ENCODE assay signal across 9 mouse cellular contexts in the genomic region with DNA sequence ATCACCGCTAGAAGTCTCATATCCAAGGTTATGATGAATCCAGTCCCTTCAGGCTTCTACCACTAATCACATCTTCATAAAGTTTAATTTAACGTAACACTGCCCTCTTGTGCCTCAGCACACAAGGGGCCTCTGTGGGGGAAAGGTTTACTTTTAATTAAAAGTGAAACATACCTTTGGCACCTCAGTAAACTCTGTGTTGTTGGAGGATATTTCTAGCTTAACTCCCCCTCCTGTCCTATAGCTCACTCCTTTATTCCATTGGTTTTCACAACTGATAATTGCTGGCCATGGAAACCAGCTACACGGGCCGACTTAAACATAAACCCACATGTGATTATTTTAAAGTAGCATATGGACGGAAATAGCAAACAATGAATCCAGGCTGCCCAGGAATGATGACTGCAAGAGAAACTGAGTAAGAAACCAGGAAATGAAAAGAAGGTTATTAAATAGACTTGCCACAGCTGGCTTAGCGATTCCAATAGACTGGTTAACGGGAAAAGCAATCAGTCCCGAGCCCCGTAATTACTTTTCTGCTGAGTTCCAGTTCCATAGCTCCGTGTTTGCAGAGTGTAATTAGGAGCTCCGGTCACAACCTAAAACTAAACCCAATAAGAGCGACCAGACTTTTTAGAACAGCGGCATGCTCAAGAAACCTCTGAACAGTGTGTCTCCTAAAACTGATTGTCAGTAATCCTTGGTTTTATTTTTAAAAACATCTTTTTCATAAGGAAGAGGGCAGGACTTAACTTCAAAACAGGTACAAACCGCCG.
A peak's percentile ranks its signal among the peaks of the same experiment; 100 is the strongest.
DNase-seq lines count a peak whose midpoint lies in the region; ATAC-seq lines count a peak whose summit lies in the region.
"Had no signal": no experiment of that assay in that cellular context is flagged by ENCODE, and none has a peak within 500 bp of the region (broad histone marks: within the 10 kb centered on the region; RNA-seq: fewer than 3 reads in every experiment).

No protein-coding gene starts in this region.

- H3K27me3 ChIP-seq in midbrain, embryonic 13.5 days: no peaks in the 10 kb centered on the region; the same call in 1 of the 2 replicates
- no peaks in the 10 kb centered on the region for H3K27me3 ChIP-seq in midbrain, embryonic 16.5 days (ENCODE audit: control insufficient read depth, insufficient read depth, low read depth, low read length)
- H3K27me3 ChIP-seq in kidney, embryonic 14.5 days (ENCODE audit: control insufficient read depth, insufficient read depth, low read length): no peaks in the 10 kb centered on the region
- H3K27me3 ChIP-seq in stomach, embryonic 14.5 days (ENCODE audit: control insufficient read depth, insufficient read depth, low read length): no peaks in the 10 kb centered on the region
- H3K27me3 ChIP-seq: megakaryocyte, embryonic 14.5 days had no signal

- H3K4me3 ChIP-seq in midbrain, embryonic 13.5 days (replicated peaks): no peak overlapping the region
- H3K4me3 ChIP-seq in midbrain, embryonic 16.5 days (ENCODE audit: low read depth, low read length): no peak overlapping the region
- peak overlapping the region; percentile 2; the same call in 1 of the 2 replicates for H3K4me3 ChIP-seq in kidney, embryonic 14.5 days (ENCODE audit: low read length)
- H3K4me3 ChIP-seq in stomach, embryonic 14.5 days (ENCODE audit: low read depth, low read length): no peak overlapping the region
- H3K4me3 ChIP-seq: megakaryocyte, embryonic 14.5 days had no signal

- no peak overlapping the region for H3K27ac ChIP-seq in midbrain, embryonic 13.5 days
- H3K27ac ChIP-seq in midbrain, embryonic 16.5 days (ENCODE audit: low read length): no peak overlapping the region
- no peak overlapping the region; the same call in 1 of the 2 replicates for H3K27ac ChIP-seq in kidney, embryonic 14.5 days (ENCODE audit: low read depth, low read length)
- H3K27ac ChIP-seq in stomach, embryonic 14.5 days (ENCODE audit: low read length): no peak overlapping the region

- no peak for ATAC-seq in midbrain, embryonic 13.5 days
- ATAC-seq in midbrain, embryonic 16.5 days: no peak
- ATAC-seq in kidney, embryonic 14.5 days (ENCODE audit: low FRiP score, low TSS enrichment): peak; percentile 35; the same call in 1 of the 2 replicates
- no peak for ATAC-seq in stomach, embryonic 14.5 days (ENCODE audit: insufficient number of reproducible peaks, insufficient read depth, low FRiP score, low read depth)
- no peak for ATAC-seq in monocyte, adult 5-6 weeks (replicated peaks; ENCODE audit: insufficient number of reproducible peaks, low FRiP score, low TSS enrichment, poor library complexity, severe bottlenecking)

- no peaks in the 10 kb centered on the region for H3K36me3 ChIP-seq in midbrain, embryonic 13.5 days
- H3K36me3 ChIP-seq in midbrain, embryonic 16.5 days (ENCODE audit: control insufficient read depth, insufficient read depth, low read length): no peaks in the 10 kb centered on the region
- no peaks in the 10 kb centered on the region for H3K36me3 ChIP-seq in kidney, embryonic 14.5 days (ENCODE audit: control insufficient read depth, insufficient read depth, low read length)
- no peaks in the 10 kb centered on the region for H3K36me3 ChIP-seq in stomach, embryonic 14.5 days (ENCODE audit: control insufficient read depth, insufficient read depth, low read length)

- H3K4me2 ChIP-seq in midbrain, embryonic 13.5 days (replicated peaks): 0 out of 2 replicates have a peak overlapping the region, but pooled peaks have one; percentile 14
- no peak overlapping the region for H3K4me2 ChIP-seq in midbrain, embryonic 16.5 days (ENCODE audit: low read length)
- peak overlapping the region; percentile 28 for H3K4me2 ChIP-seq in kidney, embryonic 14.5 days (replicated peaks; ENCODE audit: low read depth, low read length)
- H3K4me2 ChIP-seq in stomach, embryonic 14.5 days (replicated peaks; ENCODE audit: low read depth, low read length): peak overlapping the region; percentile 10; the same call in 1 of the 2 replicates

- 46% methylated on average over 15 of the region's 15 CpGs for WGBS in midbrain, embryonic 13.5 days
- WGBS in midbrain, embryonic 16.5 days: 42% methylated on average over 15 of the region's 15 CpGs
- WGBS in kidney, embryonic 14.5 days: 31% methylated on average over 15 of the region's 15 CpGs
- WGBS in stomach, embryonic 14.5 days: 41% methylated on average over 15 of the region's 15 CpGs

- H3K4me1 ChIP-seq in midbrain, embryonic 13.5 days (replicated peaks): no peaks in the 10 kb centered on the region
- no peaks in the 10 kb centered on the region for H3K4me1 ChIP-seq in midbrain, embryonic 16.5 days (ENCODE audit: control insufficient read depth, insufficient read depth, low read length)
- H3K4me1 ChIP-seq in kidney, embryonic 14.5 days (ENCODE audit: control insufficient read depth, insufficient read depth, low read length): 0 out of 2 replicates have a peak, but pooled peaks cover 8% of the 10 kb centered on the region
- no peaks in the 10 kb centered on the region for H3K4me1 ChIP-seq in stomach, embryonic 14.5 days (ENCODE audit: control insufficient read depth, insufficient read depth, low read length)
- H3K4me1 ChIP-seq: megakaryocyte, embryonic 14.5 days had no signal

- no peak overlapping the region for H3K9ac ChIP-seq in midbrain, embryonic 13.5 days (replicated peaks)
- no peak overlapping the region for H3K9ac ChIP-seq in midbrain, embryonic 16.5 days (ENCODE audit: low read depth, low read length)
- no peak overlapping the region for H3K9ac ChIP-seq in kidney, embryonic 14.5 days (ENCODE audit: low read depth, low read length)
- no peak overlapping the region for H3K9ac ChIP-seq in stomach, embryonic 14.5 days (replicated peaks; ENCODE audit: low read depth, low read length)

- peak; percentile 35 for DNase-seq in embryo, embryonic 10 days (ENCODE audit: low spot score)
- no peak for DNase-seq in embryo, embryonic 9.5 days (ENCODE audit: extremely low spot score)
- DNase-seq in gastrocnemius, postnatal 4 days (ENCODE audit: low spot score in 2 of 2): no peak

- H3K9me3 ChIP-seq in midbrain, embryonic 13.5 days: no peaks in the 10 kb centered on the region
- no peaks in the 10 kb centered on the region for H3K9me3 ChIP-seq in midbrain, embryonic 16.5 days (replicated peaks; ENCODE audit: control insufficient read depth, low read length, poor library complexity, severe bottlenecking)
- no peaks in the 10 kb centered on the region for H3K9me3 ChIP-seq in kidney, embryonic 14.5 days (ENCODE audit: control insufficient read depth, low read length)
- H3K9me3 ChIP-seq in stomach, embryonic 14.5 days (ENCODE audit: control insufficient read depth, low read depth, low read length): no peaks in the 10 kb centered on the region
